Mouse (Mus musculus) ES-Bruce4 (cell line): ENCODE results near the gene Dpp6. TPM values are rescaled to one million over a fixed set of nuclear protein-coding genes. Genes with fewer than 3 reads are reported as not detected.

ENCODE experiments used
- H3K27ac ChIP-seq: 2 replicates; pipeline ENCODE4 v1.5.1; 2012; ENCODE audit warnings: low read length, inconsistent platforms; ENCODE audit not compliant: insufficient read depth
- H3K27me3 ChIP-seq: 2 replicates; pipeline ENCODE4 v1.6.1; 2012; ENCODE audit warnings: mild to moderate bottlenecking, low read length, inconsistent platforms; ENCODE audit not compliant: control insufficient read depth, poor library complexity, insufficient read depth, severe bottlenecking
- H3K36me3 ChIP-seq: 2 replicates; pipeline ENCODE4 v1.6.1; 2012; ENCODE audit warnings: inconsistent platforms, mild to moderate bottlenecking, low read length, moderate library complexity; ENCODE audit not compliant: control insufficient read depth, poor library complexity, insufficient read depth, severe bottlenecking
- H3K4me1 ChIP-seq: one replicate; pipeline ENCODE4 v1.8.1; 2011; ENCODE audit warnings: low read length; ENCODE audit not compliant: control insufficient read depth, insufficient read depth
- H3K4me3 ChIP-seq: 2 replicates; pipeline ENCODE4 v1.5.1; 2011; ENCODE audit warnings: low read depth, mild to moderate bottlenecking, low read length
- H3K9ac ChIP-seq: 2 replicates; pipeline ENCODE4 v1.6.1; 2012; ENCODE audit warnings: low read depth, mild to moderate bottlenecking, inconsistent platforms; ENCODE audit not compliant: poor library complexity, severe bottlenecking
- H3K9me3 ChIP-seq: replicated peaks from 2 replicates; pipeline ENCODE4 v1.6.1; 2012; ENCODE audit warnings: mild to moderate bottlenecking, low read length, inconsistent platforms; ENCODE audit not compliant: control insufficient read depth, poor library complexity, insufficient read depth, severe bottlenecking
- CTCF ChIP-seq: IDR thresholded peaks from one replicate; pipeline ENCODE4 v1.8.1; 2011; ENCODE audit warnings: low read depth, low read length
- EP300 ChIP-seq: IDR thresholded peaks from 2 replicates; pipeline ENCODE4 v1.6.1; 2011; ENCODE audit warnings: low read depth, low read length; ENCODE audit not compliant: insufficient read depth
- POLR2A ChIP-seq: IDR thresholded peaks from one replicate; pipeline ENCODE4 v1.8.1; 2011; ENCODE audit warnings: low read length; ENCODE audit not compliant: insufficient read depth
- polyA plus RNA-seq: library from polyadenylated mRNA; stranded (reverse); fragments of >200 nt; gene quantifications from 2 replicates; pipeline ENCODE4 v1.2.4, GENCODE M21; 2011; ENCODE audit warnings: low read depth; ENCODE audit not compliant: missing spikeins, insufficient read depth, insufficient read length

Dpp6 gene
- polyA plus RNA-seq, 1 experiment = 4.1 TPM

DNA sequence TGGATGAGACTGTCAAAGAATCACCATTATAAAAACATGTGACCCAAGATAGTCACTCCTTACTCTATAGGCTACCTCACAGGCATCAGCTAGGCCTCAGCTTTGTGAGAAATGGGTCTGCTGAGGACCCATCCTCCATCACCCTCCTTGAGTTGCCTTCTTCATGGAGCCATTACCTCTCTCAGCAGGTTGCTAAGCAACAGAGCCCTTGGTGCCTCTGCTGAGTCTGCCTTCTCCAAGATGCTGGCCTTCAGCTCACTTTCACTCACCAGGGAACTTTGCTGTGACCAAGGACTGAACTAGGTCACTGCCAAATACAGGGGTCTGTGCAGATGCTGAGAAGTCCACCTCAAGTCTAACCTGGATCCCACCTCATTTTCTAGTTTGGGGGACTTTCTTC lies 582.1 kb downstream of the Dpp6 start:
- no peak overlapping the region for H3K27ac ChIP-seq
- peaks cover 5% of the 10 kb centered on the region; the same call in 1 of the 2 replicates for H3K9me3 ChIP-seq
- no peaks in the 10 kb centered on the region for H3K4me1 ChIP-seq
- H3K9ac ChIP-seq = no peak overlapping the region
- H3K36me3 ChIP-seq = no peaks in the 10 kb centered on the region
- no peak for TF ChIP-seq CTCF
- no peak for TF ChIP-seq POLR2A
- TF ChIP-seq EP300 = no peak
- no peaks in the 10 kb centered on the region for H3K27me3 ChIP-seq
- H3K4me3 ChIP-seq = no peak overlapping the region

DNA sequence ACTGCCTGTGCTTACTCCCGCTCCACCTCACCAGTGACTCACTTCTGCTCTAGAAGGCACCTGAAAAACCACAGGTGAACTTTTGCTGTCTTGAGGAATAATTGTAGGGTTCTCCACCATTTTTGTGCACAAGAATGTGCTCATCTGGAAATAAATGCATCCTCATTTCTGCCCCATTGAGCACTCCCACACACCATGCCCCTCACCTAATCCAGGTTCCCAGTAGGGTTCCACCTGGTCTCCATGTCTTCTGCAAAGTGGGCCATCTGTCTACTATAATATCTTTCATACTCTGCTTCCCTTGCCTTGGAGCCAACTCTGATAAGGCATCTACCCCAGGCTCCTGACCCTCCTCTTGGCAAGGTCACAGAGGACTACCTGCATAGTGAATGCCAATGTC lies 585.6 kb downstream of the Dpp6 start:
- Histone ChIP-seq H3K9ac (no peak overlapping the region), H3K27me3 (no peaks in the 10 kb centered on the region), H3K27ac (no peak overlapping the region), H3K4me1 (no peaks in the 10 kb centered on the region), H3K9me3 (peaks cover 5% of the 10 kb centered on the region; the same call in 1 of the 2 replicates), H3K36me3 (no peaks in the 10 kb centered on the region), H3K4me3 (no peak overlapping the region)
- no peak for TF ChIP-seq EP300

DNA sequence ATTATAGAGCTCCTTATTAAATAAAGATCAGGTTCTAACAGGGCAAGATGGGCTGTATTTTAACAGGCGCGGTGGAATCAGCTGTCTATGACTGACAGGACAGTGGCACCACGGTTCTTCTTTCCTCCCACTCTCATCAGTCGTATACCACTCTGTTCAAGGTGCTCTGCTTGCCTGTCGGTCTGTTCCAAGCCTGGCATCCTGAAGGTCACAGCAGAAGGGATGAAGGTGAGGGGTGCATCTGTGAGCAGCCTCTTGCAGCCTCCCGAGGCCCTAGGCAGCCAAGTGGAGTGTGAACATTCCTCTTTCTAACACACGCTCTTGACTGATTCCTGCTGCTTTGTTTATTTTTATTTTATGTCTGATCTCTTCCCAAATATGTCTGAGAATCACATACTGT lies 591.9 kb downstream of the Dpp6 start:
- Histone ChIP-seq H3K27me3 (no peaks in the 10 kb centered on the region), H3K36me3 (no peaks in the 10 kb centered on the region), H3K27ac (no peak overlapping the region), H3K4me1 (no peaks in the 10 kb centered on the region), H3K9me3 (no peaks in the 10 kb centered on the region), H3K9ac (no peak overlapping the region), H3K4me3 (no peak overlapping the region)
- TF ChIP-seq CTCF = no peak
- TF ChIP-seq POLR2A = no peak
- TF ChIP-seq EP300 = no peak

DNA sequence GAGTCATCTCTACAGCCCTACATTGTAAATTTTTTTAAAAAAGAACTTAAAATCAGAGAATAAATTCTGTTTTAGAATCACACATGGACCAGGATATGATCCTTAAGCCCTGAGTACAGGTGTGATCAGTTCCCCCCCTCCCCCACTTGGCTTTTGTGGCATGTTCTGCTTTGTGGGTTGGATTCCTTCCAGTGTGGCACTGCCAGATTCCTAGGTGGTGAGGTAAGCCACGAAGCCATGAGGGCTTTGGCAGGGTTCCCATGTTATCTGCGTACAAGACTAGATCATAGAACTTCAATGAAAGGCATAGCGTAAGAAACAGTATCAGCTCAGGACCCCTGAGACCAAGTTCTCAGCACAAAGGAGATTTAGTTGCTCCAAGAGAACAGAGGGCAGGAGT lies 596.0 kb downstream of the Dpp6 start:
- Histone ChIP-seq H3K9me3 (no peaks in the 10 kb centered on the region), H3K9ac (no peak overlapping the region), H3K27me3 (no peaks in the 10 kb centered on the region), H3K4me1 (no peaks in the 10 kb centered on the region), H3K27ac (no peak overlapping the region), H3K36me3 (no peaks in the 10 kb centered on the region), H3K4me3 (no peak overlapping the region)
- TF ChIP-seq EP300 (no peak), CTCF (no peak), POLR2A (no peak)

DNA sequence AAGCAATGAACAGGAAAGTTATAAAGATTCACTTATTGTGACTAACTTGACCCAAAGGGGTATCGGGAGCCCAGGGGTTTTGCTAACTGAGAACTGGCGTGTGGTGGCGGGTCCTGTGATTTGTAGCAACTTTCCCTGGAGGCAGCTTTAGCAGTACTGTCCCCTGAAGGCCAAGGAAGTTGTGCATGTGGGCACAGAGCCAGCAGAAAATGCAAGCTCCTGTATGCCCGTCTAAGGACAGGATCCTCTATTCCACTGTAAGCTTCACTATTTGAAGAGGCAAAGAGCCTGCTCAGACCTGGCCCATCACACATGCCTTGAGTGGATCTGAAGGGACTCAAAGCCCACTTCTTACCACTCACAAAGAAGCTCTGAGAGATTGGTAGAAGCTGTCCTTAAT lies 598.5 kb downstream of the Dpp6 start:
- TF ChIP-seq POLR2A (no peak), EP300 (no peak), CTCF (no peak)
- Histone ChIP-seq H3K27me3 (no peaks in the 10 kb centered on the region), H3K4me3 (no peak overlapping the region), H3K9ac (no peak overlapping the region), H3K36me3 (no peaks in the 10 kb centered on the region), H3K9me3 (no peaks in the 10 kb centered on the region), H3K4me1 (peaks cover 1% of the 10 kb centered on the region), H3K27ac (no peak overlapping the region)

DNA sequence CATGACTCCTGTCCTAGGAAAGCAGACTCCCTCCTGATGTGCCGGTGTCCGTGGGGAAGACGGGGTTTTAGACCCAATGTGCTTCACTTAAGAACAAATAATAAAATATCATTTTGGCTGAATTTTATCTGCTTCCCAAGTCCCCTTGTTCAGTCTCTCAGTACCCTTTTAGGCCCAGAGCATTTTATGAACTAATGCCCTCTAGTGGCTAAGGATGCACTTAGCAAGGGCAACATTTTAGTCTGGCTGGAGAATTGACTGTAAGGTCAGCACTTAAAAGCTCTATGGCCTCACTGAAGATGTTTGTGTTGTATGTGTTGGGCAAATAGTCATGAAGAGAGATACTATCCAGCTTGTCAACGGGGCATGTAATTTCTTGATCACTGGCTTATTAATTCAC lies 599.6 kb downstream of the Dpp6 start:
- Histone ChIP-seq H3K9ac (no peak overlapping the region), H3K4me3 (no peak overlapping the region), H3K9me3 (no peaks in the 10 kb centered on the region), H3K27ac (no peak overlapping the region), H3K4me1 (peaks cover 1% of the 10 kb centered on the region), H3K27me3 (no peaks in the 10 kb centered on the region), H3K36me3 (no peaks in the 10 kb centered on the region)
- TF ChIP-seq EP300 (no peak), POLR2A (no peak), CTCF (no peak)
